Mouse (Mus musculus): Measurements from ENCODE around the gene Vopp1.

- no peak for TF ChIP-seq CTCF (IDR thresholded peaks at IDR 0.05; ENCODE audit: extremely low read depth, insufficient read length, insufficient replicate concordance, low read depth, low read length)
- TF ChIP-seq POLR2A (IDR thresholded peaks at IDR 0.05; ENCODE audit: low read depth, low read length), result no peak
These were observed 123.3 kb downstream of the Vopp1 start for GRCm38 (mm10) chr6:57701686-57702085.
